Mouse (Mus musculus): Measurements from ENCODE around the gene Ttll3.

DNA sequence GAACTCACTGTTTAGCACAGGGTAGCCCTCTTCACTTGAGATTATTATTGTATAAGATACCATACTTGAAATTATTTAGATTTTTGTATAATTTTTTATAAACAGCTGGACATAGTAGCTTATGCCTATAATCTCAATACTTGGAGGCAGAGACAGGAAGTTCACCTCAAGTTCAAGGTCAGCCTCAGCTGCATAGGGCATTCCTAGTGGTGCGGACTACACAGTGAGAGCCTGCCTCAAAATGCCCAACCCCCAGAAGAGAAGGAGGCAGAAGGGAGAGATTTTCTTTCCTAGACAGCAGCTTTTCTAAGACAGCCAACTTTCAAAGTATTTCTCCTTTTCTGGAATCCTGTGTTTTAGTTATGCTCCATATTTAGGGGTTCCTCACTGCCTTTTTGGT, 37.9 kb upstream of the Ttll3 start:
- TF ChIP-seq CTCF (conservative IDR thresholded peaks at IDR 0.05 in 1 of 2, IDR thresholded peaks at IDR 0.05 in 1 of 2; ENCODE audit: low read depth in 2 of 2, low read length in 2 of 2) (no peak), ZMIZ1 (IDR thresholded peaks at IDR 0.05; ENCODE audit: low read depth, low read length) (no peak), BHLHE40 (IDR thresholded peaks at IDR 0.05; ENCODE audit: low read depth, low read length) (no peak), MXI1 (IDR thresholded peaks at IDR 0.05; ENCODE audit: low read depth, low read length) (no peak), HCFC1 (IDR thresholded peaks at IDR 0.05; ENCODE audit: low read depth, low read length) (no peak), MAX (IDR thresholded peaks at IDR 0.05; ENCODE audit: low read length) (no peak), ELF1 (IDR thresholded peaks at IDR 0.05; ENCODE audit: low read depth, low read length) (no peak), NRF1 (IDR thresholded peaks at IDR 0.05; ENCODE audit: low read depth, low read length) (no peak), ZC3H11A (IDR thresholded peaks at IDR 0.05; ENCODE audit: low read depth, low read length) (no peak), ZNF384 (IDR thresholded peaks at IDR 0.05; ENCODE audit: low read depth, low read length) (no peak), RCOR1 (conservative IDR thresholded peaks at IDR 0.05; ENCODE audit: low read depth, low read length) (no peak), RAD21 (IDR thresholded peaks at IDR 0.05; ENCODE audit: low read depth, low read length) (no peak)

All from CH12.LX (cell line).